Mouse (Mus musculus) retina, adult 2 months (tissue): Measurements from ENCODE around the gene Rfpl4.
"Not testable (repeated sequence)": the region's sequence is repeated elsewhere in the genome, so short reads cannot be mapped to it uniquely, and the experiment has no call there.

Experiments used
- DNase-seq: peaks from one replicate; pipeline ENCODE4 v3.0.0-alpha.2; 2012; ENCODE audit warnings: low read depth, low spot score

Rfpl4 gene

DNA sequence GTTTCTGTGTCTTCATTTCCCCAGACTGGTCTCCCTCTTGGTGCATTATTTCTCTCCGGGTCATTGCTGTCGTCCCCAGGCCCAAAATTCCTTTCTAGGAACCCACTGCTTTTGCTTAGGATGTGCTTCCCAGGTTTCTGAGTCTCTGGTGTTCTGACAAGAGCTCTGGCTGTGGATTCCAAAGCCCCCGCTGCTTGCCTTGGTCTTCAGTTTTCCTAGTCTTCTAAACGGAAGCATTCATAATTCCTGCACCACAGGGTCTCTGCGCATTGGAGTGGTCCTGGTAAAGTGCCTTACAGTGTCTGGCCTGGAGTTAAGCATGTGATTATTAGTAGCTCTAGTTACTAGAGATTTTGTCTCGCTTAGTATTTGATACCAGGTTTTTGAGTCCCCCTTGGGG, 35.9 kb downstream of the Rfpl4 start:
- no peak for DNase-seq

DNA sequence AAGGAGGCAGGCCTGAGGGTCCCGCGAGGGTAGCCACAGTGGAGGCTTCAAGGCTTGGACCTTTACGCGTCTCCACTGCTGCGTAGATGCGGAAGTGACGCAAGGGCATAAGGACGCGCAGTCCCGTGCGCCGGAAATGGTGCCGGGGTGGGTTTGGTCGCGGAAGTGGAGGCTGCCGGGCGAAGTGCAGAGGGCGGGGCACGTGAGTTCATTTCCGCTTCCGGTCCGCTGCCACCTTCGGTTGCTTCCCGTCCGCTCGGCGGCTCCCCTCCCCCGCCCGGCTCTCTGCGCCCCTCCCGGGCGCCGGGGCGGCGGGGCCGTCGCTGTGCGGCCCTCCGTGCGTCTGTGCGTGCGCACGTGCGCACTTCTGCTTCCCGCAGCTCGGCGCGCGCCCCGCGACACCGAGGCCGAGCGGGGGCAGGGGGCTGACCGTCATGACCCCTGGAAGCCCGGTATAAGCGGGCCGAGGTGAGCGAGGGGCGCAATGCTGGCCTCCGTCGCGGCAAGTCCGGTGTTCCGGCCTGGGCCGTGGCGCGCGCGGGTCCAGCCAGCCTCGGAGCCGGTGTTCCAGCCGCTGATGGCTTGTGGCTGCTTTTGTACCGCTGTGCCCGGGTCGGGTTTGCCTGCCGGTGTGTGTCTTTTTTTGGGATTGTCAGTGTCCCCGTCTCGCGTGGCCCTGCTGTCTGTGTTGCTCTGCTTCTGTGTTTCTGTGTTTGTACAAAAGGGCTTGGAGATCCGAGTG, 36.6 kb downstream of the Rfpl4 start, which contains the start of gene Epn1:
TSS of gene Epn1 (plus strand) at position 226 of the 742 bp plus-strand sequence.
- peak; percentile 93 for DNase-seq

DNA sequence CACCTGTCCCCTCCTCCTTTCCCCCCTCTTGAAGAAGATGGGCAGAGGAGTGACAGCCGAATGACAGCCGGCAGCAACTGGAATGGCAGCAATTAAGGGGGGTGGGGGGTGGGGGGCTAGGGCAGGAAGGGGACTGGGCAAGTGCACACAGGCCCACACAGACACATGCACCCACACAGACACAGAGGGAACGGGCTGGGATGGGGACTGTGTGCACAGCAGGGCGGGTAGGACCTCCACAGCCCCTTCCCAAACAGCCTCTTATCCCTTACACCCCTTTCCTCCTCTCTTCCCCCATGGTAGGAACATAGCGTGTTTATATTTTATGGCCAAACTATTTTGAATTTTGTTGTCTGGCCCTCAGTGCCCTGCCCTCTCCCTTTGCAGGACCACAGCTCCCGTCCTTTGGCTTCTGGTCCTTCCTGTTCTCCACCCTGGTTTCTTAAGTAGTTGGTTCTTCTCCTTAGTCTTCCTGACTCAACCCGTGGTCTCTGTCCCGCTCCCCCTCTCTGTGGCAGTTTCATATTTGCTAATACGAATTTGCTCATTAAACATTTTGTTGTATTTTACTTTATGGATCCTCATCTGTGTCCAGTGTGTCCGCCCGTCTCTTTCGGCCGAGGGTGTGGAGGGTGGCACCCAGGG, 37.3 kb downstream of the Rfpl4 start:
- not testable (repeated sequence) for DNase-seq

DNA sequence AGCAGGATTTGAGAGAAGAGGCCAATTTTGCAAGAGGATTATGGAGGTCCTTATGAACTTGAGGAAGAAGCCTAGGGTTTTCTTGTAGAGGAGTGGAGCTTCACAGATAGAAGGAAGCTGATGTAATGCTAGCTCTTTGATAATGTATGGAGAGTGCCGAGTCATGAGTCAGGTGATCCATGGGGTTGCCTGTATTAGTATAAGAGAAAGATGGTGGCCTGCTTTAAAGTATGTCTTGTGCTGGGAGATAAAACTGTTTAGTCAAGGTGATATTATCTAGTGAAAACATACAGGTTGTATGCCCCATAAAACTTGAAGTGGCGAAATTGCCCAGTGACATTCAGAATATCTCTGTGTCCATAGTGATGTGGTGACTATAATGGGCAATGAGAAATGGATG, 39.8 kb downstream of the Rfpl4 start:
- DNase-seq = no peak

DNA sequence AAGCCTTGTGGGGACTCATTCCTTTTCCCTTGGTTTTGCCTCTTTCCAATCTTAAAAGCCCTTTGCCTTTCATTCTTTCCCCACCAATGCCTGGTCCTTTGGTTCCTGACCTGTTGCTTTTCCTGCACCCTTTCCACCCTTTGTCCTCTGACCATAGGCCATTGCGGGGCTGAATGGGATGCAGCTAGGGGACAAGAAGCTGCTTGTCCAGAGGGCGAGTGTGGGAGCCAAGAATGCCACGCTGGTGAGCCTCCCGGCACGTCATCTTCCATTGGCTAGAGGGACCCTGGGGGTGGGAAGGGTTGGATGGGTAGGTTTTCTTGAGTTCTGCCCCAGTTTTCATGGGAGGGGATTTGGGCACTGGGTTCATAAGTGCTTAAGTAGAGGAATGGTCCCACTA, 41.8 kb downstream of the Rfpl4 start:
- DNase-seq = no peak

DNA sequence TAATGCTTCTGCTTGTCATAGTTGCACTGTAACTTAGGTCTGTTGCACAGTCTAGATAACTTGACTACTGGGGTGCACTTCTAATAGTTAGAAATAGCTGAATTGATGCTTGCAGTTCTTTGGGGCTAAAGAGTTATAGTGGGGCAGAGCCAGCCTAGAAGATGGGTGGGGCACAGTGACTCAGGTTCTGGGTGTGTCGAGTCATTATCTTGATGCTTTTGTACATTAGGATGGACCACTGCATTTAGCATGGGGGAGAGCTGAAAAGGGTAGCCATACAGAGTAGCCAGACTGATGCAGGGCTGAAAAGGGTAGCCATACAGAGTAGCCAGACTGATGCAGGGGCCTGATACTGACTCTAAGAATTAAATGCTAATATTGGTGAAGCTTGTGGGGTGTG, 43.2 kb downstream of the Rfpl4 start:
- no peak for DNase-seq

DNA sequence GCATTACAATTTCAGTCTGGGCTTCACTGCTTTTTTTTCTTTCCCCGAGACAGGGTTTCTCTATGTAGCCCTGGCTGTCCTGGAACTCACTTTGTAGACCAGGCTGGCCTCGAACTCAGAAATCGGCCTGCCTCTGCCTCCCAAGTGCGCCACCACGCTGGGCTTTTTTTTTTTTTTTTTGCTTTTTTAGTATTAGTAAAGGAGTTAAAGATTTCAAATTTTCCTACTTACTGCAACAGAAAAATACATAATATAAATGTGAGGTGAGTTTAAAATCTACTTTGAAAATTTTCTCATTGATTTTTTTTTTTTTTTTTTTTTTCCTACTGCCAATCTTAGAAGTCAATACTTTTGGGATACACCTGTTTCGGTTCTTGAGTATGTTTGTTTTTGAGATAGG, 51.9 kb downstream of the Rfpl4 start:
- no peak for DNase-seq

DNA sequence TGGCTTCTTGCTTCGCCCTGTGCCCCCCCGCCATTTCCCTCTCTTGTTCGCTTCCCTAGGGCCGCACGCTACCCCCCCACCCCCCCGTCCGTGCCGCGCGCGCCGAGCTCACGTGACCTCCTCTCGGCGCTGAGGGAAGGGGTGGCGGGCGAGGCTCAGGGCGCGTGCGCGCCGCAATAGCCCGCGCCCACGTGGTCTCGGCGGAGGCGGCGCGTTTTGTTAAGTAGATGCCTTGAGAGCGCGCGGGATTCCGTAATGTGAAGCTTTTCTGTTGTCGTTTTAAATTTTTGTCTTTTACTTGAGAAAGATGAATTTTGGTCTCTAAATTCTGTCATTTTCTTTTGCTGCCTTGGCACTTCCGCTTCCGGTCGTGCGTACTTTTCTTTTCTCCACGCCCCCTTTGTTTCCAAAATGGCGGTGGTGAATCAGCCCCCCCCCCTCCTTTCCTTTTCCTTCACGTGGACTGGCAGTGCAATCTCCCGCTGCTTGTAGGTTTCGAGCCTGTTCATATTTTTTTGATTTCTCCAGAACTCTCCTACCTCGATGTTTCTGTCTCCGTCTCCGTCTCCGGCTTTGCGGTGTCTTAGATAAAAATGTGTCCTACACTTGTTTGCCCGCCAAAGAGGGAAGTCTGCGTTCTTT, 54.3 kb downstream of the Rfpl4 start:
- peak; percentile 64 for DNase-seq

DNA sequence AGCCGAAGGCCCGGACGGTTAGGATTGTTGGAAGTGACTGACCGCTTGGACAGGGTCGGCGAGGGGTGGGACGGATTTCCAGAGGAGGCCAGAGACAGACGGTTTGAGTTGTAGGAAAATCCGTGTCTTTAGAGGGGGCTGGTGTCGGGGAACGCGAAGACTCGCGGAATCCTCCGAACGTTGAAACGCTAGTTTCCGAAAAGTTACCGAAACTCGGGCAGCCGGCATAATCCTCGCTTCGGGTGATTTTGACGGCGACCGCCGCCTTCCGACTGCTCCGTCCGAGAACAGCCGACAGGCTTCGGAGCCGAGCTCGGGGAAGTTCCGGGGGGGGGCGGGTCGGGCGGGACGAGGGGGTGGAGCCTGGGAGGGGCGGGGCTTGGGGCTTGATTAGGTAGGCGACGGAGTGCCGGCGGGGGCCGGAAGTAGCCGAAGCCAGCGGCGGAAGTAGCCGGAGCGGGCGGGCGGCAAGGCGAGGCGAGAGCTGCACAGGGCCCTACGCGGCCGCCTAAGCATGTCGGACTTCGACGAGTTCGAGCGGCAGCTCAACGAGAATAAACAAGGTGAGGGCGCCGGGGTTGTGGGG, 54.9 kb downstream of the Rfpl4 start, which contains the start of gene U2af2:
TSS of gene U2af2 (plus strand) at position 370 of the 586 bp plus-strand sequence.
- peak; percentile 84 for DNase-seq

DNA sequence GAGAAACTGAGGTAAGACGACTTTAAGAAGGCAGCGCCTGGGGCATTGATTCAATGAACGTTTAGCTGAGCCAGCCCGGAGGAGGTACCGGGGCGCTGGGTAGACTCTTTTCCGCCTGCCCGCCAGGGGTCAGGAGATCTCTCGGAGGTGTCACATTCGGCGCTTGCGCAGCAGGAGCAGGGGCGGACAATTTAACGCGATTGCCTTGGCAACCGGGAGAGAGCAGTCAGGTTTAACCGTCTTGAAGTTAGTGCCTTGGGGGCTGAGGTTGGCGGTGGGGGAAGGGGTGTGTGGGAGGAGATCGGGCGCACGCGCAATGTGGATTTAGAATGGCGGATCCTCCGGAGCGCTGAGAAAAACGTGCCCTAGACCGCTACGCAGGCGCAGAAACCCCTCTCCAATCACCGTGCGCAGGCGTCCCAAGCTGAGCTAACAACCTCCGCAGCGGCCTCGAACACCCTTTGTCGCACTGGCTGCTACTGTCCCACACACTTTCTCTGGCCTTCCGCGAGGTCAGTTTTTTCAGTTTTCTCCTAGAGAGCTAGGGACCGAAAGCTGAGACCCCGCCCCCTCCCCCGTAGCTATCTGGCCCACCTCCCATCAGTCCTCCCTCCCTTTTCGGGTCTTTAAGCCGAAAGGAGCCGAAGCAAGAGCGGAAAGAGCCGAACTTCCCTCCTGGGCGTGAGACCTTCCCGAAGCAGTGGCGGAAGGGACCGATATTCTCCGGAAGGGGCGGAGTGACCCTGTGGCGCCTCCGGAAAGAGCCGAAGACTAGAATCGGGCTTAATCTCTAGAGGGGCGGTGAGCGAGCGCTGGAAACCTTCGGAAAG, 55.6 kb downstream of the Rfpl4 start:
- peak; percentile 97 for DNase-seq

DNA sequence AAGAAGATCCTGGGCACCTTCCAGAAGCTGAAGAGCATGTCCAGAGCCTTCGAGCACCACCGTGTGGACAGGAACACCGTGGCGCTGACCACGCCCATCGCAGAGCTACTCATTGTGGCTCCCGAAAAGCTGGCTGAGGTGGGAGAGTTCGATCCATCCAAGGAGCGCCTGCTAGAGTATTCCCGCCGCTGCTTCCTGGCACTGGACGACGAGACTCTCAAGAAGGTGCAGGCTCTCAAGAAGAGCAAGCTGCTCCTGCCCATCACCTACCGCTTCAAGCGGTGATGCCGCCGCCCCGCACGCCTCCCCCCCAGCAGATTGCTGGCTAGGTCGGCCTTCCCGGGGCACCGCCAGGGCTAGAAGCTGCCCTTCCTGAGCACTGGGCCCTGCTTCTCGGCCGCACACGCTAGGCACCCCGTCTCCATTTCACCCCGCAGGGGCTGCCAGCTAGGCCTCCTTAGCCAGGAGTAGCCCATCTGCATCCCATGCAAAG, 56.5 kb downstream of the Rfpl4 start:
- DNase-seq = peak; percentile 67
